ENCODE assay signal across 23 mouse cellular contexts in the genomic region with DNA sequence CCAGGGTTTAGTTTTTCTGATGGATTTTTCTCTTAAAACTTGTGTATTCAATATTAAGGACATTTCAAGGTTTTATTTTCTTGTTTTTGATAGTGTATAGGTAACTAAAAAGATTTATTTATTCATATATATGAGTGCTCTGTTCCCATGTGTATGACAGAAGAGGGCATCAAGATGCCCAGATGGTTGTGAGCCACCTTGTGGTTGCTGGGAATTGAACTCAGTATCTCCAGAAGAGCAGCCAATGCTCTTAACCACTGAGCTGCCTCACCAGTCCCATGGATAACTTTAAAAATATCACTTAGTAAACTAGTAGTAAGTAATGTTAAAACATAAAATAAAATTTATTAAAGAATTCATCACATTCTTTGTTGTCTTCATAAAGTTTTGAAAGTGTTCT. TPM values are rescaled to one million over a fixed set of nuclear protein-coding genes. Genes with fewer than 3 reads are reported as not detected.
DNase-seq lines count a peak whose midpoint lies in the region; ATAC-seq and TF ChIP-seq lines count a peak whose summit lies in the region.
"Had no signal": no experiment of that assay in that cellular context is flagged by ENCODE, and none has a peak within 500 bp of the region (broad histone marks: within the 10 kb centered on the region; RNA-seq: fewer than 3 reads in every experiment).

No protein-coding gene starts in this region.

- H3K4me1 ChIP-seq in kidney, postnatal 0 days (replicated peaks; ENCODE audit: insufficient read depth, low read length) = no peaks in the 10 kb centered on the region
- H3K4me1 ChIP-seq in stomach, postnatal 0 days (replicated peaks; ENCODE audit: control insufficient read depth, insufficient read depth) = no peaks in the 10 kb centered on the region
- H3K4me1 ChIP-seq: embryonic facial prominence, embryonic 12.5 days; limb, embryonic 10.5 days; liver, embryonic 15.5 days; midbrain, embryonic 15.5 days; neural tube, embryonic 12.5 days; stomach, embryonic 15.5 days had no signal

- no peak overlapping the region for H3K27ac ChIP-seq in kidney, postnatal 0 days
- H3K27ac ChIP-seq in stomach, postnatal 0 days (replicated peaks) = no peak overlapping the region
- H3K27ac ChIP-seq: embryonic facial prominence, embryonic 12.5 days; limb, embryonic 10.5 days; liver, embryonic 15.5 days; macrophage; midbrain, embryonic 15.5 days; neural tube, embryonic 12.5 days; stomach, embryonic 15.5 days had no signal

- TF ChIP-seq CTCF in kidney, postnatal 0 days (IDR thresholded peaks at IDR 0.05; ENCODE audit: low read depth) = peak; percentile 44
- TF ChIP-seq CTCF in stomach, postnatal 0 days (IDR thresholded peaks at IDR 0.05; ENCODE audit: low read depth) = peak; percentile 50

- peaks cover 25% of the 10 kb centered on the region for H3K36me3 ChIP-seq in kidney, postnatal 0 days (ENCODE audit: insufficient read depth, low read length)
- peaks cover 9% of the 10 kb centered on the region; the same call in 1 of the 2 replicates for H3K36me3 ChIP-seq in stomach, postnatal 0 days (ENCODE audit: control insufficient read depth, insufficient read depth, low read length)

- no peak overlapping the region for H3K9ac ChIP-seq in kidney, postnatal 0 days (ENCODE audit: low read depth, low read length)
- H3K9ac ChIP-seq in stomach, postnatal 0 days (ENCODE audit: low read length) = no peak overlapping the region
- H3K9ac ChIP-seq: embryonic facial prominence, embryonic 12.5 days; liver, embryonic 15.5 days; midbrain, embryonic 15.5 days; neural tube, embryonic 12.5 days; stomach, embryonic 15.5 days had no signal

- DNase-seq in cerebellum, postnatal 14 days = peak; percentile 11 to 19
- DNase-seq in cerebellum, postnatal 4 days (ENCODE audit: low spot score in 2 of 2) = no peak
- no peak for DNase-seq in kidney, postnatal 0 days (ENCODE audit: low spot score)
- no peak for DNase-seq in kidney, adult 18-20 months
- peak; percentile 26 for DNase-seq in retina, embryonic 14.5 days (ENCODE audit: low spot score)
- DNase-seq in retina, postnatal 1 day = no peak
- DNase-seq in stomach, postnatal 0 days (ENCODE audit: low spot score) = no peak
- DNase-seq in MN1 (ENCODE audit: low spot score) = no peak
- DNase-seq: adrenal gland, postnatal 25 days; cerebellum, adult 9-10 months; gastrocnemius, postnatal 36 days; kidney, adult 11 months; kidney, postnatal 4 days; layer of hippocampus, postnatal 36 days; thymus, postnatal 36 days had no signal

- H3K9me3 ChIP-seq in kidney, postnatal 0 days (replicated peaks; ENCODE audit: low read length) = no peaks in the 10 kb centered on the region
- no peaks in the 10 kb centered on the region for H3K9me3 ChIP-seq in stomach, postnatal 0 days (ENCODE audit: control insufficient read depth, low read length)
- H3K9me3 ChIP-seq: embryonic facial prominence, embryonic 12.5 days; limb, embryonic 10.5 days; liver, embryonic 15.5 days; midbrain, embryonic 15.5 days; neural tube, embryonic 12.5 days; stomach, embryonic 15.5 days had no signal

- no peak for ATAC-seq in kidney, postnatal 0 days (replicated peaks; ENCODE audit: low FRiP score, low read depth)
- ATAC-seq in stomach, postnatal 0 days (ENCODE audit: low FRiP score, low TSS enrichment) = no peak
- ATAC-seq: activated CD4-positive, CD25-positive, alpha-beta regulatory T cell, adult 4 months; midbrain, embryonic 15.5 days had no signal

- H3K4me2 ChIP-seq in kidney, postnatal 0 days (ENCODE audit: low read length) = no peak overlapping the region
- no peak overlapping the region for H3K4me2 ChIP-seq in stomach, postnatal 0 days (replicated peaks; ENCODE audit: low read depth)
- H3K4me2 ChIP-seq: embryonic facial prominence, embryonic 12.5 days; liver, embryonic 15.5 days; midbrain, embryonic 15.5 days; neural tube, embryonic 12.5 days; stomach, embryonic 15.5 days had no signal

- H3K27me3 ChIP-seq in kidney, postnatal 0 days (ENCODE audit: insufficient read depth, low read length) = no peaks in the 10 kb centered on the region
- no peaks in the 10 kb centered on the region for H3K27me3 ChIP-seq in stomach, postnatal 0 days (ENCODE audit: control insufficient read depth, insufficient read depth, low read length)
- H3K27me3 ChIP-seq: embryonic facial prominence, embryonic 12.5 days; liver, embryonic 15.5 days; midbrain, embryonic 15.5 days; neural tube, embryonic 12.5 days; stomach, embryonic 15.5 days had no signal

- no peak for TF ChIP-seq EP300 in stomach, postnatal 0 days (optimal IDR thresholded peaks at IDR 0.05)

- H3K4me3 ChIP-seq in kidney, postnatal 0 days (replicated peaks; ENCODE audit: low read depth, low read length) = no peak overlapping the region
- H3K4me3 ChIP-seq in stomach, postnatal 0 days (ENCODE audit: low read depth, low read length) = no peak overlapping the region
- H3K4me3 ChIP-seq: embryonic facial prominence, embryonic 12.5 days; limb, embryonic 10.5 days; liver, embryonic 15.5 days; midbrain, embryonic 15.5 days; neural tube, embryonic 12.5 days; stomach, embryonic 15.5 days had no signal

RNA-seq across cellular contexts. Expression of gene Hnrnpr, which starts 17.4 kb away (rescaled TPM):
- 121 and 130 TPM in 2 replicates for polyA plus RNA-seq in kidney, postnatal 0 days (2015; fragmentation: Nextera tagmentation; extraction: Ambion mirVana)
- polyA plus RNA-seq in stomach, postnatal 0 days (2015; fragmentation: Nextera tagmentation; extraction: Ambion mirVana) = 54.2 and 54.8 TPM in 2 replicates

RNA-seq across cellular contexts. Expression of gene Zfp46, which starts 43.6 kb away (rescaled TPM):
- 13.8 and 15.2 TPM in 2 replicates for polyA plus RNA-seq in kidney, postnatal 0 days (2015; fragmentation: Nextera tagmentation; extraction: Ambion mirVana)
- 8.8 and 9.0 TPM in 2 replicates for polyA plus RNA-seq in stomach, postnatal 0 days (2015; fragmentation: Nextera tagmentation; extraction: Ambion mirVana)

Comparison
In these comparisons a context has a peak if more than half of its experiments do, and no peak if none do; other contexts are left out.
1. DNase-seq: peak in cerebellum, postnatal 14 days (2 of 2) and retina, embryonic 14.5 days (single experiment); none in cerebellum, postnatal 4 days (0 of 2), kidney, postnatal 0 days (single experiment), kidney, adult 18-20 months (single experiment), retina, postnatal 1 day (single experiment), stomach, postnatal 0 days (single experiment) and MN1 (single experiment).